ENCODE assay signal across 12 mouse cellular contexts in the genomic region with DNA sequence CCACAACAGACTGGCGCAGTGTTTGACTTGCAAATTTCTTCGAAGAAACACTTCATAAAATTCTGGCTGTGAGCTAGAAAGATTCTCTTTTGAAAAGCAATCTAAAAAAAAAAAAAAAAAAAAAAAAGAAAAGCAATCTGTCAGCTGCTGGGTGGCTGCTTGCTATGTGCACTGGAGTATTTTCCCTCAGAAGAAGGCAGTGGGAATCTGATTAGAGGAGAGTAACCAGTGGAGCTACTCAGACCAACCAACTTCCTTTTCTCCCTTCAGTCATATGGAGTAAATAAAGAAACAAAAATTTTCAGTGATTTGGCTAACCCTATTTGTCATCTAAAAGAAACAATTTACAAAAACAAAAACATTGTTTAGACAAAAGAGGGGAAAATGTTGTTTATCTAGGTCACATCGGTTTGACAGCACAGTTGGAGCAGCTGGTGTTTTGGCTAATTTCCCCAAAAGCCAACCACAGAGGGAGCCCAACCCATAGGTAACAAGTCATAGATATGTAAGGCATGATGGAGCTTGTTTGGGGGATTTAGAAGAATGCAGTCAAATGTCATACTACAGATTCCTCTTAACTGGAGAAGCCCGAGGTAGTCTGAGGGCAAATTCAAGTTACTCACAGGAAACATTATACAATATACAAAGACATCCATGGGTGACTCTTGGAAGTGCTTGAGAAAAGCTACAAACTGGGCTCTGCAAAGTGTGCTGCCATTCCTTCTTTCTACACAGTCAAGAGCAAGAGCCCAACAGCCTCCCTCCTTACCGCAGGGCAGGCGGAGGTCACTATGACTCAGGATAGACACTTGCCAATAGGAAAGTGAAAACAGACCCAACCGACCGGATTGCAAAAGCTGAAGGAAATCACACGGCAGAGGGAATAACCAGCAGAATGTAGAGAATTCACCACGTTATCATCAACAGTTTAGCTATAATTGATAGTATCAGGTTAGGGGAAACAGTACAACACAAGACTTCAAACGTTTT.
DNase-seq lines count a peak whose midpoint lies in the region; ATAC-seq and TF ChIP-seq lines count a peak whose summit lies in the region.
"Had no signal": no experiment of that assay in that cellular context is flagged by ENCODE, and none has a peak within 500 bp of the region (broad histone marks: within the 10 kb centered on the region; RNA-seq: fewer than 3 reads in every experiment).

No protein-coding gene starts in this region.

- 71% methylated on average over 11 of the region's 11 CpGs for WGBS in limb, embryonic 14.5 days
- WGBS in limb, embryonic 10.5 days: 81% methylated on average over 11 of the region's 11 CpGs
- WGBS in heart, postnatal 0 days: 66% methylated on average over 11 of the region's 11 CpGs

- H3K27ac ChIP-seq in limb, embryonic 14.5 days (replicated peaks; ENCODE audit: low read depth, low read length): no peak overlapping the region
- no peak overlapping the region for H3K27ac ChIP-seq in limb, embryonic 10.5 days
- H3K27ac ChIP-seq in heart, postnatal 0 days (ENCODE audit: low read depth): 0 out of 2 replicates have a peak overlapping the region, but pooled peaks have one; percentile 20
- H3K27ac ChIP-seq: hindbrain, embryonic 15.5 days; limb, embryonic 12.5 days; stomach, embryonic 15.5 days had no signal

- TF ChIP-seq EP300 in heart, postnatal 0 days (IDR thresholded peaks at IDR 0.05; ENCODE audit: low read depth): no peak

- H3K9ac ChIP-seq in limb, embryonic 14.5 days (ENCODE audit: low read depth, low read length, severe bottlenecking): no peak overlapping the region
- no peak overlapping the region for H3K9ac ChIP-seq in heart, postnatal 0 days (replicated peaks; ENCODE audit: low read depth, low read length)
- H3K9ac ChIP-seq: hindbrain, embryonic 15.5 days; limb, embryonic 12.5 days; stomach, embryonic 15.5 days had no signal

- ATAC-seq in limb, embryonic 14.5 days (ENCODE audit: low FRiP score, low read depth): no peak
- ATAC-seq in heart, postnatal 0 days (ENCODE audit: insufficient read depth, low read depth): no peak
- ATAC-seq: activated CD4-positive, CD25-positive, alpha-beta regulatory T cell, adult 4 months had no signal

- H3K36me3 ChIP-seq in limb, embryonic 14.5 days (ENCODE audit: control insufficient read depth, insufficient read depth, low read length): no peaks in the 10 kb centered on the region
- H3K36me3 ChIP-seq in limb, embryonic 10.5 days: no peaks in the 10 kb centered on the region
- no peaks in the 10 kb centered on the region for H3K36me3 ChIP-seq in heart, postnatal 0 days (replicated peaks; ENCODE audit: control insufficient read depth, insufficient read depth, low read length)
- H3K36me3 ChIP-seq: hindbrain, embryonic 15.5 days; limb, embryonic 12.5 days; stomach, embryonic 15.5 days had no signal

- H3K4me1 ChIP-seq in limb, embryonic 14.5 days (ENCODE audit: control insufficient read depth, insufficient read depth, low read length): no peaks in the 10 kb centered on the region
- H3K4me1 ChIP-seq in limb, embryonic 10.5 days: no peaks in the 10 kb centered on the region
- no peaks in the 10 kb centered on the region for H3K4me1 ChIP-seq in heart, postnatal 0 days (ENCODE audit: control insufficient read depth, insufficient read depth)
- H3K4me1 ChIP-seq: hindbrain, embryonic 15.5 days; limb, embryonic 12.5 days; stomach, embryonic 15.5 days had no signal

- no peak for TF ChIP-seq CTCF in heart, postnatal 0 days (IDR thresholded peaks at IDR 0.05; ENCODE audit: low read depth)

- no peak overlapping the region for H3K4me3 ChIP-seq in limb, embryonic 14.5 days (replicated peaks; ENCODE audit: low read length)
- no peak overlapping the region for H3K4me3 ChIP-seq in limb, embryonic 10.5 days
- no peak overlapping the region for H3K4me3 ChIP-seq in heart, postnatal 0 days (ENCODE audit: low read depth, low read length)
- H3K4me3 ChIP-seq: hindbrain, embryonic 15.5 days; limb, embryonic 12.5 days; stomach, embryonic 15.5 days had no signal

- peak; percentile 34 for DNase-seq in adrenal gland, adult 2 months
- no peak for DNase-seq in adrenal gland, adult 18-20 months (ENCODE audit: low spot score in 2 of 2)
- DNase-seq in limb, embryonic 14.5 days (ENCODE audit: low spot score): peak; percentile 31
- no peak for DNase-seq in limb, embryonic 10.5 days (ENCODE audit: low spot score)
- no peak for DNase-seq in heart, postnatal 0 days (ENCODE audit: low spot score)
- peak; percentile 60 for DNase-seq in skeletal muscle tissue, adult 2 months (ENCODE audit: low read depth, low spot score)
- no peak for DNase-seq in natural killer cell, adult 2 months (ENCODE audit: low spot score in 2 of 2)
- DNase-seq in layer of hippocampus, postnatal 25 days (ENCODE audit: extremely low spot score in 1 of 2, low spot score in 1 of 2): no peak

- H3K9me3 ChIP-seq in limb, embryonic 14.5 days (ENCODE audit: control insufficient read depth, low read length): no peaks in the 10 kb centered on the region
- no peaks in the 10 kb centered on the region for H3K9me3 ChIP-seq in limb, embryonic 10.5 days (replicated peaks)
- H3K9me3 ChIP-seq in heart, postnatal 0 days (replicated peaks; ENCODE audit: control insufficient read depth, low read length): no peaks in the 10 kb centered on the region
- H3K9me3 ChIP-seq: hindbrain, embryonic 15.5 days; limb, embryonic 12.5 days; stomach, embryonic 15.5 days had no signal

- no peak for TF ChIP-seq POLR2A in limb, embryonic 14.5 days (IDR thresholded peaks at IDR 0.05; ENCODE audit: borderline replicate concordance, extremely low read depth, insufficient read depth, insufficient read length)

- no peaks in the 10 kb centered on the region for H3K27me3 ChIP-seq in limb, embryonic 14.5 days (ENCODE audit: control insufficient read depth, insufficient read depth, low read length)
- no peaks in the 10 kb centered on the region for H3K27me3 ChIP-seq in limb, embryonic 10.5 days (ENCODE audit: low read depth, poor library complexity, severe bottlenecking)
- H3K27me3 ChIP-seq in heart, postnatal 0 days (ENCODE audit: control insufficient read depth, insufficient read depth, low read length): no peaks in the 10 kb centered on the region
- H3K27me3 ChIP-seq: hindbrain, embryonic 15.5 days; limb, embryonic 12.5 days; stomach, embryonic 15.5 days had no signal

- no peak overlapping the region for H3K4me2 ChIP-seq in limb, embryonic 14.5 days (replicated peaks; ENCODE audit: low read depth, low read length, severe bottlenecking)
- no peak overlapping the region for H3K4me2 ChIP-seq in heart, postnatal 0 days (ENCODE audit: low read depth, low read length)
- H3K4me2 ChIP-seq: hindbrain, embryonic 15.5 days; limb, embryonic 12.5 days; stomach, embryonic 15.5 days had no signal

Comparison
In these comparisons a context has a peak if more than half of its experiments do, and no peak if none do; other contexts are left out.
1. DNase-seq: peak in adrenal gland, adult 2 months (single experiment), limb, embryonic 14.5 days (single experiment) and skeletal muscle tissue, adult 2 months (single experiment); none in adrenal gland, adult 18-20 months (0 of 2), limb, embryonic 10.5 days (single experiment), heart, postnatal 0 days (single experiment), natural killer cell, adult 2 months (0 of 2) and layer of hippocampus, postnatal 25 days (0 of 2).